27 mouse cellular contexts compared by ENCODE assay signal in genomic region chr13:37176526-37176925, GRCm38 (mm10).
"Had no signal": no experiment of that assay in that cellular context is flagged by ENCODE, and none has a peak within 500 bp of the region (broad histone marks: within the 10 kb centered on the region; RNA-seq: fewer than 3 reads in every experiment).

No protein-coding gene starts in this region.

- H3K4me2 ChIP-seq: heart, embryonic 11.5 days; hindbrain, embryonic 12.5 days; hindbrain, embryonic 14.5 days; intestine, embryonic 15.5 days; limb, embryonic 12.5 days; liver, embryonic 11.5 days; liver, embryonic 13.5 days; liver, embryonic 15.5 days had no signal

- H3K36me3 ChIP-seq: hindbrain, embryonic 10.5 days; hindbrain, embryonic 12.5 days; intestine, embryonic 15.5 days; limb, embryonic 10.5 days; limb, embryonic 12.5 days; liver, embryonic 13.5 days; liver, embryonic 15.5 days had no signal

- H3K4me1 ChIP-seq: hindbrain, embryonic 10.5 days; hindbrain, embryonic 12.5 days; intestine, embryonic 15.5 days; limb, embryonic 10.5 days; limb, embryonic 12.5 days; liver, embryonic 13.5 days; liver, embryonic 15.5 days had no signal

- H3K9ac ChIP-seq: hindbrain, embryonic 12.5 days; hindbrain, embryonic 14.5 days; intestine, embryonic 15.5 days; limb, embryonic 12.5 days; liver, embryonic 13.5 days; liver, embryonic 15.5 days had no signal

- H3K9me3 ChIP-seq: hindbrain, embryonic 10.5 days; hindbrain, embryonic 12.5 days; intestine, embryonic 15.5 days; limb, embryonic 10.5 days; limb, embryonic 12.5 days; liver, embryonic 13.5 days; liver, embryonic 15.5 days had no signal

- ATAC-seq: hindbrain, embryonic 16.5 days; inflammation-experienced regulatory T-cells, adult 6 months; intestine, embryonic 15.5 days; intestine, postnatal 0 days had no signal

- H3K4me3 ChIP-seq: gastrocnemius, adult 2 months; hindbrain, embryonic 10.5 days; hindbrain, embryonic 12.5 days; intestine, embryonic 15.5 days; layer of hippocampus, adult 2 months; left cerebral cortex, adult 2 months; limb, embryonic 10.5 days; limb, embryonic 12.5 days; liver, embryonic 13.5 days; liver, embryonic 15.5 days had no signal

- DNase-seq: gastrocnemius, adult 2 months; gastrocnemius, postnatal 10 days; gastrocnemius, postnatal 25 days; heart, adult 18-20 months; heart, postnatal 10 days; heart, postnatal 4 days; kidney, adult 18-20 months; kidney, adult 8-10 months; kidney, postnatal 10 days; kidney, postnatal 25 days; kidney, postnatal 4 days; liver; liver, embryonic 13.5 days had no signal

- H3K27ac ChIP-seq: gastrocnemius, adult 2 months; hindbrain, embryonic 10.5 days; hindbrain, embryonic 12.5 days; hindbrain, embryonic 14.5 days; intestine, embryonic 15.5 days; layer of hippocampus, adult 2 months; left cerebral cortex, adult 2 months; limb, embryonic 10.5 days; limb, embryonic 12.5 days; liver, embryonic 13.5 days; liver, embryonic 15.5 days had no signal

- H3K27me3 ChIP-seq: hindbrain, embryonic 12.5 days; intestine, embryonic 15.5 days; limb, embryonic 12.5 days; liver, embryonic 13.5 days; liver, embryonic 15.5 days had no signal
